Mouse (Mus musculus): ENCODE results near the gene Kcnt2.

DNA sequence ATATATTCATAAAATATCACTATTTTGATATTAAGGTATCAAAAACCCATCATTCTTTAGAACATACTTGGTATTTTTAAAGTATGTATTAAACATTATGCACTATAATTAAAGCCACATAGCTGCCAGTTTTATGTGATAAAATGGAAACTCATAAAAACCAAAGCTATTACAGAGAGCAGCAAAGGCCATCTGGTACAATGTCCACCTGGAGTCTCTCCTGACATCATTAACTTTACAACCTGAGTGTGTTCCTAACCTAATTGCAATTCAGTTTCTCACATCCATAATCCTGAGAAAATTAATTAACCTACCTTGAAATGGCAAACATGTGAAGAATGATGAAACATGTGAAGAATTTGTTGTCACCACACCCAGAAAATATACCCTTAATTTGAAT, 288.9 kb downstream of the Kcnt2 start:
- TF ChIP-seq POLR2A (IDR thresholded peaks at IDR 0.05; ENCODE audit: insufficient read depth, low read length) (no peak), CTCF (IDR thresholded peaks at IDR 0.05; ENCODE audit: low read depth, low read length) (no peak), EP300 (IDR thresholded peaks at IDR 0.05; ENCODE audit: insufficient read depth, low read depth, low read length) (no peak)
